Mouse (Mus musculus): ENCODE measurements at regions not wholly inside any gene's neighbourhood (a gene's known extent, or its start where the extent isn't known, plus 50 kb on each side); places are given as distances from the start of the nearest gene placed in this dataset.

DNA sequence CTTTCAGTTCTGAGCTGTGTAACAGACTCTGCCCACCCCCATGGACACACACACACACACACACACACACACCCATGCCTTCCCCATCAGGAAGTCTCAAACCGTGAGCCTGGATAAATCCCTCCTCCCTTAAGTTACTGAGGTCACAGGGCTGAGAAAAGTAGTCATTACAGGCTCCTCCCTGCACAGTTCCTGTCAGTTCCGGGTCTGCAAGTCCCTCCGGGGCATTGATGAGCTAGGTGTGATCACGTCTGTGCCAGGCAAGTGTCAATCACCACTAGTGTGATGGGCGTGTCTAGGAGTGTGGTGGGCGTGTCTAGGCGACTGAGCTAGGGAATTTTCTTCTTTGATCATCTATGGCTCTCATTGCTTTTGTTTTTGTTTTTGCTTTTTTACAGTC lies 189.6 kb upstream of the Rpl38 start:
- no peaks in the 10 kb centered on the region for H3K27me3 ChIP-seq (ENCODE audit: control insufficient read depth, insufficient read depth, low read length)
- H3K4me1 ChIP-seq (ENCODE audit: control insufficient read depth, insufficient read depth, low read length) = no peaks in the 10 kb centered on the region
- H3K27ac ChIP-seq (ENCODE audit: control insufficient read depth, insufficient read depth, low read depth, low read length) = no peak overlapping the region
- H3K36me3 ChIP-seq (ENCODE audit: control insufficient read depth, insufficient read depth, low read length) = no peaks in the 10 kb centered on the region
- no peak overlapping the region for H3K4me3 ChIP-seq (ENCODE audit: control insufficient read depth, low read depth, low read length)
- TF ChIP-seq POLR2A (IDR thresholded peaks at IDR 0.05; ENCODE audit: control insufficient read depth, low read depth, low read length) = no peak

DNA sequence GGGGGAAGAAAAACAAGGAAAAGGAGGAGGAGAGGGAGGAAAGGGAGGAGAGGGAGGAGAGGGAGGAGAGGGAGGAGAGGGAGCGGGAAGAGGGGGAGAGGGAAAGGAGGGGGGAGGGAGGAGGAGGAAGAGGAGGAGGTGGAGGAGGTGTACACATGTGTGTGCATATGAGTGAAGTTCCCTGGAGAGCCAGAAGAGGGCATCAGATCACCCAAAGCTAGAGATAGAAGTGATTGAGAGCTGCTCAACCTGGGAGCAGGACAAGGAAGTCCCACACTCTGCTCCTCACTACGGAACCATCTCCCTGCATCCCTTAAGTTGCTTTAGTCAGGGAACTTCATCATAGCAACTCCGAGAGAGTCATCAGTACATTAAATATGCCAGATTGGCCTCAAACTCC lies 191.0 kb upstream of the Rpl38 start:
- Histone ChIP-seq H3K4me1 (ENCODE audit: control insufficient read depth, insufficient read depth, low read length) (peaks cover 2% of the 10 kb centered on the region; the same call in 1 of the 2 replicates), H3K27me3 (ENCODE audit: control insufficient read depth, insufficient read depth, low read length) (no peaks in the 10 kb centered on the region), H3K36me3 (ENCODE audit: control insufficient read depth, insufficient read depth, low read length) (no peaks in the 10 kb centered on the region), H3K27ac (ENCODE audit: control insufficient read depth, insufficient read depth, low read depth, low read length) (no peak overlapping the region), H3K4me3 (ENCODE audit: control insufficient read depth, low read depth, low read length) (no peak overlapping the region)
- no peak for TF ChIP-seq POLR2A (IDR thresholded peaks at IDR 0.05; ENCODE audit: control insufficient read depth, low read depth, low read length)
- TF ChIP-seq CTCF (IDR thresholded peaks at IDR 0.05; ENCODE audit: control insufficient read depth, insufficient read depth, insufficient replicate concordance, low read depth, low read length) = no peak

DNA sequence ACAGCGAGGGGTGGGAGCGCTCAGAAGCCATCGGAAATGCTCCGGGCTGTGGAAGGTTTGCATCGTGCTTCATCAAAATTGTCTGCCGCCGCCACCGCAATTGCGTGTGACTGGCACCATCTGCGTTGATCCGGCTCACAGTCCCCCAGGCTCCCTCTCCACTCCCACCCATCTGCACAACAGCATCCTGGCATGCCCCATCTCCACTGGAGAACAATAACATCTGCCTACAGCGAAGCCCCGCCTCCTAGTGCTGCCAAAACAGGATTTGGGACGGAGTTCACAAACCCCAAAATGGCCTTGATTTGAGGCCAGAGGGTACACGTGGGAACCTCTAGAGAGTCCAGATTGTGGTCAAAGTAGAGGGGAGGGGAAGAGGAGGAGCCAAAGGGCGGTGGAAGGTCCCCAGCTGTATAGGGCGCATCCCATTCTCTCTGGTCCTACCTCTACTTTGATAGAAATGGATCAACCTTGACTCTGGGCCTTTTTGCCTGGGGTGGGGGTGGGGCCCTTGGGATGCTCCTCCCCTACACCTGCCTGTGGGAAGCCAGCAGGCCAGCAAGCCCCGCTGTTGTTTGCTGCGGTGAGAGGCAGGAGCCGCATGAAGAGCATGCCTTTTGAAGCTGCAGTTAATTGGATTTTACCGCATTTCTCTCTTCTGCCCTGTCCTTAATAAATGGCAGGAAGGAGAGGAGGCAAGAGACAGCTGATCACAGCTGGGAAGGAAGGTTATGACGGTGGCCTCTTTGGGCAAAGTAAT lies 195.6 kb upstream of the Rpl38 start:
- no peak overlapping the region for H3K27ac ChIP-seq (ENCODE audit: control insufficient read depth, insufficient read depth, low read depth, low read length)
- no peak overlapping the region for H3K4me3 ChIP-seq (ENCODE audit: control insufficient read depth, low read depth, low read length)
- no peaks in the 10 kb centered on the region for H3K27me3 ChIP-seq (ENCODE audit: control insufficient read depth, insufficient read depth, low read length)
- TF ChIP-seq POLR2A (IDR thresholded peaks at IDR 0.05; ENCODE audit: control insufficient read depth, low read depth, low read length) = no peak
- no peak for TF ChIP-seq CTCF (IDR thresholded peaks at IDR 0.05; ENCODE audit: control insufficient read depth, insufficient read depth, insufficient replicate concordance, low read depth, low read length)
- H3K4me1 ChIP-seq (ENCODE audit: control insufficient read depth, insufficient read depth, low read length) = peaks cover 6% of the 10 kb centered on the region
- no peaks in the 10 kb centered on the region for H3K36me3 ChIP-seq (ENCODE audit: control insufficient read depth, insufficient read depth, low read length)

GRCm38 (mm10) chr11:114468394-114468793 lies 199.9 kb upstream of the Rpl38 start:
- Histone ChIP-seq H3K4me3 (ENCODE audit: control insufficient read depth, low read depth, low read length) (no peak overlapping the region), H3K27ac (ENCODE audit: control insufficient read depth, insufficient read depth, low read depth, low read length) (no peak overlapping the region), H3K27me3 (ENCODE audit: control insufficient read depth, insufficient read depth, low read length) (no peaks in the 10 kb centered on the region), H3K36me3 (ENCODE audit: control insufficient read depth, insufficient read depth, low read length) (no peaks in the 10 kb centered on the region), H3K4me1 (ENCODE audit: control insufficient read depth, insufficient read depth, low read length) (peaks cover 7% of the 10 kb centered on the region)
- TF ChIP-seq POLR2A (IDR thresholded peaks at IDR 0.05; ENCODE audit: control insufficient read depth, low read depth, low read length) (no peak), CTCF (IDR thresholded peaks at IDR 0.05; ENCODE audit: control insufficient read depth, insufficient read depth, insufficient replicate concordance, low read depth, low read length) (no peak)

GRCm38 (mm10) chr11:114467803-114468202 lies 200.5 kb upstream of the Rpl38 start:
- Histone ChIP-seq H3K4me3 (ENCODE audit: control insufficient read depth, low read depth, low read length) (no peak overlapping the region), H3K4me1 (ENCODE audit: control insufficient read depth, insufficient read depth, low read length) (peaks cover 7% of the 10 kb centered on the region), H3K27me3 (ENCODE audit: control insufficient read depth, insufficient read depth, low read length) (no peaks in the 10 kb centered on the region), H3K36me3 (ENCODE audit: control insufficient read depth, insufficient read depth, low read length) (no peaks in the 10 kb centered on the region), H3K27ac (ENCODE audit: control insufficient read depth, insufficient read depth, low read depth, low read length) (no peak overlapping the region)
- TF ChIP-seq POLR2A (IDR thresholded peaks at IDR 0.05; ENCODE audit: control insufficient read depth, low read depth, low read length) (no peak), CTCF (IDR thresholded peaks at IDR 0.05; ENCODE audit: control insufficient read depth, insufficient read depth, insufficient replicate concordance, low read depth, low read length) (no peak)

GRCm38 (mm10) chr11:114465486-114465885 lies 202.8 kb upstream of the Rpl38 start:
- Histone ChIP-seq H3K36me3 (ENCODE audit: control insufficient read depth, insufficient read depth, low read length) (no peaks in the 10 kb centered on the region), H3K27me3 (ENCODE audit: control insufficient read depth, insufficient read depth, low read length) (no peaks in the 10 kb centered on the region), H3K4me3 (ENCODE audit: control insufficient read depth, low read depth, low read length) (no peak overlapping the region), H3K4me1 (ENCODE audit: control insufficient read depth, insufficient read depth, low read length) (peaks cover 5% of the 10 kb centered on the region), H3K27ac (ENCODE audit: control insufficient read depth, insufficient read depth, low read depth, low read length) (no peak overlapping the region)
- TF ChIP-seq POLR2A (IDR thresholded peaks at IDR 0.05; ENCODE audit: control insufficient read depth, low read depth, low read length) = no peak
- no peak for TF ChIP-seq CTCF (IDR thresholded peaks at IDR 0.05; ENCODE audit: control insufficient read depth, insufficient read depth, insufficient replicate concordance, low read depth, low read length)

GRCm38 (mm10) chr11:114462755-114463374 lies 205.5 kb upstream of the Rpl38 start:
- TF ChIP-seq CTCF (IDR thresholded peaks at IDR 0.05; ENCODE audit: control insufficient read depth, insufficient read depth, insufficient replicate concordance, low read depth, low read length) = peak; percentile 74; the same call in 1 of the 2 replicates
- TF ChIP-seq POLR2A (IDR thresholded peaks at IDR 0.05; ENCODE audit: control insufficient read depth, low read depth, low read length) = no peak
- Histone ChIP-seq H3K36me3 (ENCODE audit: control insufficient read depth, insufficient read depth, low read length) (no peaks in the 10 kb centered on the region), H3K27ac (ENCODE audit: control insufficient read depth, insufficient read depth, low read depth, low read length) (no peak overlapping the region), H3K27me3 (ENCODE audit: control insufficient read depth, insufficient read depth, low read length) (no peaks in the 10 kb centered on the region), H3K4me3 (ENCODE audit: control insufficient read depth, low read depth, low read length) (no peak overlapping the region), H3K4me1 (ENCODE audit: control insufficient read depth, insufficient read depth, low read length) (peaks cover 3% of the 10 kb centered on the region; the same call in 1 of the 2 replicates)
